Mouse (Mus musculus) skeletal muscle tissue, adult 2 months (tissue): ENCODE measurements around the gene Mpig6b.

ENCODE experiments used
- DNase-seq: peaks from one replicate; pipeline ENCODE4 v3.0.0-alpha.2; 2012; ENCODE audit warnings: low read depth, low spot score

The Mpig6b gene

GRCm38 (mm10) chr17:35066084-35066483 is at the start of gene Mpig6b:
Gene Mpig6b (minus strand): TSS chr17:35066184.
- no peak for DNase-seq

GRCm38 (mm10) chr17:35115046-35116019 is 49.3 kb upstream of the Mpig6b start, which contains the start of gene Ly6g5b:
Gene Ly6g5b (minus strand): TSS chr17:35115428.
- no peak for DNase-seq

GRCm38 (mm10) chr17:35111774-35112173 is 45.8 kb upstream of the Mpig6b start:
- DNase-seq: no peak

- DNase-seq: no peak
These were observed 42.1 kb upstream of the Mpig6b start, which contains the start of gene Ly6g5c for GRCm38 (mm10) chr17:35108097-35108496. Gene Ly6g5c (plus strand): TSS chr17:35108279.

GRCm38 (mm10) chr17:35106522-35106921 is 40.5 kb upstream of the Mpig6b start:
- DNase-seq: no peak

- no peak for DNase-seq
These were observed 39.9 kb upstream of the Mpig6b start for GRCm38 (mm10) chr17:35105740-35106389.

- DNase-seq: no peak
These were observed 38.8 kb upstream of the Mpig6b start for GRCm38 (mm10) chr17:35104754-35105153.

GRCm38 (mm10) chr17:35104079-35104478 is 38.1 kb upstream of the Mpig6b start:
- DNase-seq: no peak

- peak; percentile 23 for DNase-seq
These were observed 37.3 kb upstream of the Mpig6b start for GRCm38 (mm10) chr17:35103221-35103690.

- no peak for DNase-seq
These were observed 36.3 kb upstream of the Mpig6b start for GRCm38 (mm10) chr17:35102299-35102698.

- DNase-seq: no peak
These were observed 35.2 kb upstream of the Mpig6b start for GRCm38 (mm10) chr17:35101161-35101560.

- DNase-seq: no peak
These were observed 34.3 kb upstream of the Mpig6b start for GRCm38 (mm10) chr17:35100196-35100765.

GRCm38 (mm10) chr17:35097164-35097655 is 31.2 kb upstream of the Mpig6b start:
- DNase-seq: no peak

- DNase-seq: no peak
These were observed 30.6 kb upstream of the Mpig6b start for GRCm38 (mm10) chr17:35096597-35096996.

- no peak for DNase-seq
These were observed 28.7 kb upstream of the Mpig6b start for GRCm38 (mm10) chr17:35094475-35095365.

GRCm38 (mm10) chr17:35092403-35093198 is 26.6 kb upstream of the Mpig6b start:
- DNase-seq: no peak

GRCm38 (mm10) chr17:35090166-35090932 is 24.4 kb upstream of the Mpig6b start:
- peak; percentile 65 for DNase-seq

GRCm38 (mm10) chr17:35088825-35089644 is 23.1 kb upstream of the Mpig6b start, which contains the start of gene Abhd16a:
Gene Abhd16a (plus strand): TSS chr17:35089263.
- peak; percentile 89 for DNase-seq
